Mouse (Mus musculus) liver, embryonic 13.5 days (tissue): ENCODE measurements at regions not wholly inside any gene's neighbourhood (a gene's known extent, or its start where the extent isn't known, plus 50 kb on each side); places are given as distances from the start of the nearest gene placed in this dataset.

Experiments used
- ATAC-seq: fragments of 200-750 bp; cut with Nextera tagmentation; 2 replicates; pipeline ENCODE4 v1.8.0; 2017; ENCODE audit warnings: low read depth, mild to moderate bottlenecking, moderate number of reproducible peaks, moderate library complexity
- DNase-seq: peaks from one replicate; pipeline ENCODE4 v3.0.0; 2022
- H3K27ac ChIP-seq: fragments of 300-500 bp; sonication (generic); 2 replicates; pipeline ENCODE4 v1.5.1; 2015; ENCODE audit warnings: moderate library complexity, mild to moderate bottlenecking, inconsistent platforms
- H3K27me3 ChIP-seq: fragments of 300-500 bp; sonication (generic); 2 replicates; pipeline ENCODE4 v1.6.1; 2015; ENCODE audit warnings: mild to moderate bottlenecking, inconsistent platforms
- H3K36me3 ChIP-seq: fragments of 300-500 bp; sonication (generic); 2 replicates; pipeline ENCODE4 v1.6.1; 2015; ENCODE audit warnings: mild to moderate bottlenecking, inconsistent platforms
- H3K4me1 ChIP-seq: fragments of 300-500 bp; sonication (generic); replicated peaks from 2 replicates; pipeline ENCODE4 v1.6.1; 2015; ENCODE audit warnings: inconsistent platforms
- H3K4me2 ChIP-seq: fragments of 300-500 bp; sonication (generic); 2 replicates; pipeline ENCODE4 v1.6.1; 2015; ENCODE audit warnings: inconsistent platforms, mild to moderate bottlenecking, moderate library complexity
- H3K4me3 ChIP-seq: fragments of 300-500 bp; sonication (generic); replicated peaks from 2 replicates; pipeline ENCODE4 v1.5.1; 2015; ENCODE audit warnings: mild to moderate bottlenecking, inconsistent platforms
- H3K9ac ChIP-seq: fragments of 300-500 bp; sonication (generic); 2 replicates; pipeline ENCODE4 v1.6.1; 2015; ENCODE audit warnings: mild to moderate bottlenecking, inconsistent platforms
- H3K9me3 ChIP-seq: fragments of 300-500 bp; sonication (generic); replicated peaks from 2 replicates; pipeline ENCODE4 v1.6.1; 2016; ENCODE audit warnings: inconsistent platforms
- WGBS: fragments of 180-500 bp; shearing (Covaris S2); methylation state at CpG from one replicate; pipeline ENCODE4 v1.1.7; 2015; ENCODE audit not compliant: insufficient replicate concordance; 5-methylcytosine and 5-hydroxymethylcytosine counted together

GRCm38 (mm10) chr10:31012669-31013358 is 170.2 kb upstream of the Hey2 start:
- 65% methylated on average over 18 of the region's 18 CpGs for WGBS

GRCm38 (mm10) chr10:31009955-31010254 is 167.3 kb upstream of the Hey2 start:
- Histone ChIP-seq H3K4me3 (no peak overlapping the region), H3K27me3 (no peaks in the 10 kb centered on the region), H3K27ac (no peak overlapping the region), H3K9ac (no peak overlapping the region), H3K9me3 (no peaks in the 10 kb centered on the region), H3K36me3 (no peaks in the 10 kb centered on the region), H3K4me2 (no peak overlapping the region), H3K4me1 (no peaks in the 10 kb centered on the region)
- WGBS = 46% methylated on average over 1 of the region's 1 CpGs
- ATAC-seq (no peak), DNase-seq (no peak)

More at GRCm38 (mm10) chr10:31012669-31013358, 170.2 kb upstream of the Hey2 start:
- H3K4me2 ChIP-seq = no peak overlapping the region
- no peak overlapping the region for H3K4me3 ChIP-seq
- no peaks in the 10 kb centered on the region for H3K4me1 ChIP-seq
- H3K9me3 ChIP-seq = no peaks in the 10 kb centered on the region
- DNase-seq (no peak), ATAC-seq (peak; percentile 26; the same call in 1 of the 2 replicates)
- H3K36me3 ChIP-seq = no peaks in the 10 kb centered on the region
- H3K9ac ChIP-seq = no peak overlapping the region
- H3K27ac ChIP-seq = no peak overlapping the region
- H3K27me3 ChIP-seq = no peaks in the 10 kb centered on the region

DNA sequence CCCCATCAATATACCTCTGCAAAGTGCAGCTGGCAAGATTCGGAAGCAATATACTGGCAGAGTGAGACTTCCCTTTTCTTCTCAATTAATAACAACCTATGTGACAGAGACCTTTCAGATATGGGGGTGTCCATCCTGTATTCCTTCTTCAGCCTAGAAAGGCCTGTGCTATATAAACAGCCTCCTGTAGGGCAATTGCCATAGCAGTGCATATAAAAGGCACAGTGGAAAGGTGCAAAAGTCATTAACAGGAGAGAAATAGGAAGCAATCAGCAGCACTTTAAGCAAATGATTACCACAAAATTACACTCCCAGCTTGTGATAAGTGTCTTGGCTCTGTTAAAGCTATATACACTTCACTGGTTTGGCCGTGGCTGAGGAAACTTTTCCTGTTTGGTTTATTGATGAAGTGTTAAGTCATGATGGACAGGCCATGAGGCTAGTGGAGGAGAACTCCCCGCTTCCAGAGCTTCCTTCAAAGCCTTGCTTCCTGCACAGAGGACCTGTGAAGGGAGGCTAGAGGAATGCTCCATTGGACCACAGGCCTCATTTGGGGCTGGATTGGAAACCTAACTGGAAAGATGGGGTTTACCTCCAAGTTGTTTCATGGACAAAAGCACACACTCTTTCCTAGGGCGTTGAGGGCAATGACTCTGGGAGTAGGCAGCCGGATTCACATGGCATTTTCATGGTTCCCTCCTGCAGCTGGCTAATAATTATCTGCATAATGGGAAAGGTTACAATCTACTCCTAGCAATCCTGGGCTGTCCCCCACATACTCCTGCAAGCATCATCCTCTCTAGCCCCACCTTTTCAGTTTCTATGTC is 166.7 kb upstream of the Hey2 start:
- H3K4me2 ChIP-seq = no peak overlapping the region
- no peak overlapping the region for H3K4me3 ChIP-seq
- no peak for DNase-seq
- no peaks in the 10 kb centered on the region for H3K4me1 ChIP-seq
- no peak overlapping the region for H3K27ac ChIP-seq
- no peaks in the 10 kb centered on the region for H3K9me3 ChIP-seq
- no peaks in the 10 kb centered on the region for H3K36me3 ChIP-seq
- ATAC-seq = no peak
- H3K27me3 ChIP-seq = no peaks in the 10 kb centered on the region
- H3K9ac ChIP-seq = no peak overlapping the region
- 47% methylated on average over 5 of the region's 5 CpGs for WGBS

DNA sequence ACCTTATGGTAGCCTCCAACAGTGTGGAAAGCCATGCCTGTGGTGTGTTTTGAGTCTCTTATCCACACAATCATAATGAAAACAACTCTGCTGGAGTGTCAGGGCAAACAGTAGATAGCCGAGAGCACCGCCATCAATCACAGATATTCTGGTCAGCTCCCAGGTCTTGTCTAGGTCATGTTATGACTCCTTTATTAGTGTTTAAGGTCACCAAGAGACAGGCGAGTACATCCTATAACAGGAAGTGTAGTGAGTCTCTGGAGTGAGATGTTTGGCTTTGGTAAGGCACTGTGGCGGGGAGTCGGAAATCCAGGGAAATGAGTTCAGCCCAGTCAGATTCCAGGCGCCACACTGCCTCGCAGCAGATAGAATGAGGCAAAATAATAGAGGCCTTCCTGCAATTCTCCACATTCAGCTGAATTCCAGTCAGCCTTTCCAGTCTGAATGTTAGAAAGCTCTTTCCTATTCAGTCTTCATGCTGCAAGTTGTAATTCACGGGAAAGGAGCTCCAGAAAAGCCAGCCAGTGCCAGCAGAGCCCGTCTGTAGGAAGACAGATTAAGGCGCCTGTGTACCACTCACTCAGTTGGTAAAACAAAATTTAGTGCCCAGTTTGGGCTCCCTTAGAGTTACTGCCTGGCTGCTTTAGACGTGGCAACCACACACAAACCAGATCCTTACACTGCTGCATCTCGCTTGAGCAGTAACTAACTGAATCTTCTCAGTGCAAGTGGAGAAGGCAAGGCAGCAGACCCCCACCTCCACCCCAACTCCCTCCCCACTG is 155.8 kb upstream of the Hey2 start:
- H3K36me3 ChIP-seq = no peaks in the 10 kb centered on the region
- no peaks in the 10 kb centered on the region for H3K4me1 ChIP-seq
- H3K9ac ChIP-seq = no peak overlapping the region
- no peaks in the 10 kb centered on the region for H3K9me3 ChIP-seq
- H3K4me3 ChIP-seq = no peak overlapping the region
- no peak overlapping the region for H3K27ac ChIP-seq
- ATAC-seq (no peak), DNase-seq (no peak)
- 43% methylated on average over 12 of the region's 12 CpGs for WGBS
- H3K4me2 ChIP-seq = no peak overlapping the region
- no peaks in the 10 kb centered on the region for H3K27me3 ChIP-seq

DNA sequence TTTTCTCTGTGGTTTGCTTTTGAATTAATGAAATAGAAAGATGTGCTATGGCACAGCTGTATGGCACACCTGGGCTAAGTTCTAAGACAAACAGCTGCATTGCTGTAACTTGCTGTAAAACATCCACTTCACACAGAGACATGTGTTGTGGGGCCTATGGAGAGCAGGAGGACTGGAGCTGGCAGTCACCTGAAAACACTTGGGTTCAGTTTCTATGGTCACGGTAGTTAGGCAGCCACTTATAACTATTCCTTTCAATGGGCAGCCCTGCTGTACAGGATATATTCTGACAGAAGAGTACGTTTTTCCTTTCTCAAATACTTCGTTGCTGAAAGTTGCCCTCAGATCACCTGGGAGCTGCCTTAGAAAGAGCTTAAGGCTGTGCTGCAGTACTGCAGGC is 149.6 kb upstream of the Hey2 start:
- H3K4me3 ChIP-seq = no peak overlapping the region
- ATAC-seq (no peak), DNase-seq (no peak)
- no peak overlapping the region for H3K9ac ChIP-seq
- H3K27me3 ChIP-seq = no peaks in the 10 kb centered on the region
- H3K27ac ChIP-seq = no peak overlapping the region
- WGBS = 59% methylated on average over 3 of the region's 3 CpGs
- no peaks in the 10 kb centered on the region for H3K9me3 ChIP-seq
- no peak overlapping the region for H3K4me2 ChIP-seq
- no peaks in the 10 kb centered on the region for H3K36me3 ChIP-seq
- H3K4me1 ChIP-seq = no peaks in the 10 kb centered on the region

GRCm38 (mm10) chr10:30980279-30980968 is 137.8 kb upstream of the Hey2 start:
- H3K36me3 ChIP-seq = no peaks in the 10 kb centered on the region
- H3K27ac ChIP-seq = no peak overlapping the region
- no peaks in the 10 kb centered on the region for H3K4me1 ChIP-seq
- no peaks in the 10 kb centered on the region for H3K27me3 ChIP-seq
- ATAC-seq (no peak), DNase-seq (no peak)
- H3K4me2 ChIP-seq = no peak overlapping the region
- H3K9me3 ChIP-seq = no peaks in the 10 kb centered on the region
- no peak overlapping the region for H3K9ac ChIP-seq
- no peak overlapping the region for H3K4me3 ChIP-seq
- 18% methylated on average over 8 of the region's 8 CpGs for WGBS

DNA sequence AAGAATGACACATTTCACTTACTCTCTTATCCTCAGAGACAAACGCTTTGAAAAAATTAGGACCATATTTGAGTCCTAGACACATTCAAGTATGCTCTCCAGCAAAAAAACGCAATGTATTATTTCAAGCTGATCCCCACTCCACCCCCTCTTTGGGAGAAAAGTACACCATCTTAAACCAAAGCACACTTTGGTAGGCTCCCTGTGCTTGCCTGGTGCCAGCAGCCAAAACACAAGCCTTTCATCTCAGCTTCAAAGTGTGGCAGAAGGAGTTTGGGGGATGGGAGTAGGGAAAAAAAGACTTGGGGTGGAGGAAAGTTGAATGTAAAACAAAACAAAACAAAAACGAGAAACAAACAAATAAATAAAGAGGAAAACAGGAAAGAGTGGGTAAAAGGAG is 137.2 kb upstream of the Hey2 start:
- WGBS = 20% methylated on average over 3 of the region's 3 CpGs
- Histone ChIP-seq H3K9me3 (no peaks in the 10 kb centered on the region), H3K9ac (no peak overlapping the region), H3K4me2 (no peak overlapping the region), H3K27ac (no peak overlapping the region), H3K4me1 (no peaks in the 10 kb centered on the region), H3K4me3 (no peak overlapping the region), H3K27me3 (no peaks in the 10 kb centered on the region), H3K36me3 (no peaks in the 10 kb centered on the region)
- DNase-seq (no peak), ATAC-seq (no peak)

- Histone ChIP-seq H3K4me2 (no peak overlapping the region), H3K4me3 (no peak overlapping the region), H3K4me1 (no peaks in the 10 kb centered on the region), H3K9ac (no peak overlapping the region), H3K27me3 (no peaks in the 10 kb centered on the region), H3K9me3 (no peaks in the 10 kb centered on the region), H3K36me3 (no peaks in the 10 kb centered on the region), H3K27ac (no peak overlapping the region)
- ATAC-seq (no peak), DNase-seq (no peak)
- 63% methylated on average over 1 of the region's 1 CpGs for WGBS
Measured at GRCm38 (mm10) chr10:30966176-30966575, 123.6 kb upstream of the Hey2 start.

DNA sequence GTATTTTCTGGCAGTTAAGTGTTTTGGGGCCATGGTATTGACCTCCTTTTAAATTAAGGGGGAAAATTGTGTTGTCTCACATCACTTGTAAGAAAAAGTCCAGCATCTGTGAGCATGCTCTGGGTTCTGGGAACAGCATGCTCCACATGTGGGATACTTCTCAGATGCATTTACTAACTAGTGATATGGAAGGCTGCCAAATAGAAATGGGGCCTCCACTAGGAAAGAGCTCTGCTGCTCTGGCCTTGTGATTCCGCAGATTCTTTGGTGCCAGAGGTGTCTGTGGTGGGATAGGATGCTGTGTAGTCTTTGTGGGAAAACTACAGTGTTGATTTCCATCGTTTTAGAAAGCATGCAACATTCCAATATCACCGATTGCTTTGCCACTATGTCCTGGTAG is 111.2 kb upstream of the Hey2 start:
- Histone ChIP-seq H3K4me1 (no peaks in the 10 kb centered on the region), H3K9me3 (no peaks in the 10 kb centered on the region), H3K9ac (no peak overlapping the region), H3K27me3 (no peaks in the 10 kb centered on the region), H3K4me3 (no peak overlapping the region), H3K27ac (no peak overlapping the region), H3K36me3 (no peaks in the 10 kb centered on the region), H3K4me2 (no peak overlapping the region)
- no peak for ATAC-seq
- 55% methylated on average over 3 of the region's 3 CpGs for WGBS
- DNase-seq = no peak

- no peaks in the 10 kb centered on the region for H3K4me1 ChIP-seq
- H3K9me3 ChIP-seq = no peaks in the 10 kb centered on the region
- no peaks in the 10 kb centered on the region for H3K36me3 ChIP-seq
- H3K27me3 ChIP-seq = no peaks in the 10 kb centered on the region
- DNase-seq (no peak), ATAC-seq (no peak)
- H3K9ac ChIP-seq = no peak overlapping the region
- 51% methylated on average over 2 of the region's 2 CpGs for WGBS
- H3K4me3 ChIP-seq = no peak overlapping the region
- H3K4me2 ChIP-seq = no peak overlapping the region
- H3K27ac ChIP-seq = no peak overlapping the region
Measured at GRCm38 (mm10) chr10:30952410-30952809, 109.8 kb upstream of the Hey2 start.

- no peak for DNase-seq
- no peak overlapping the region for H3K4me2 ChIP-seq
- no peaks in the 10 kb centered on the region for H3K9me3 ChIP-seq
- WGBS = 79% methylated on average over 4 of the region's 4 CpGs
- no peaks in the 10 kb centered on the region for H3K4me1 ChIP-seq
- no peaks in the 10 kb centered on the region for H3K27me3 ChIP-seq
- H3K9ac ChIP-seq = no peak overlapping the region
- H3K36me3 ChIP-seq = no peaks in the 10 kb centered on the region
- no peak overlapping the region for H3K27ac ChIP-seq
- ATAC-seq = no peak
- H3K4me3 ChIP-seq = no peak overlapping the region
Measured at GRCm38 (mm10) chr10:30946601-30947000, 104.0 kb upstream of the Hey2 start.
